Mouse (Mus musculus) hindbrain, embryonic 10.5 days (tissue): ENCODE data around the gene Adamtsl1. TPM values are rescaled to one million over a fixed set of nuclear protein-coding genes. Genes with fewer than 3 reads are reported as not detected.

ENCODE experiments used
- DNase-seq: peaks from one replicate; pipeline ENCODE4 v3.0.0-alpha.2; 2017; ENCODE audit warnings: low spot score
- H3K27ac ChIP-seq: fragments of 300-500 bp; sonication (generic); 2 replicates; pipeline ENCODE4 v1.5.1; 2016; ENCODE audit warnings: mild to moderate bottlenecking, moderate library complexity
- H3K27me3 ChIP-seq: fragments of 300-500 bp; sonication (generic); 2 replicates; pipeline ENCODE4 v1.6.1; 2016; ENCODE audit warnings: mild to moderate bottlenecking; ENCODE audit not compliant: poor library complexity, insufficient read depth, severe bottlenecking
- H3K36me3 ChIP-seq: fragments of 300-500 bp; sonication (generic); 2 replicates; pipeline ENCODE4 v1.6.1; 2016; ENCODE audit warnings: mild to moderate bottlenecking, moderate library complexity
- H3K4me1 ChIP-seq: fragments of 300-500 bp; sonication (generic); replicated peaks from 2 replicates; pipeline ENCODE4 v1.6.1; 2016; ENCODE audit warnings: mild to moderate bottlenecking
- H3K4me3 ChIP-seq: fragments of 300-500 bp; sonication (generic); 2 replicates; pipeline ENCODE4 v1.5.1; 2016; ENCODE audit warnings: mild to moderate bottlenecking, moderate library complexity
- H3K9me3 ChIP-seq: fragments of 300-500 bp; sonication (generic); 2 replicates; pipeline ENCODE4 v1.6.1; 2016; ENCODE audit warnings: mild to moderate bottlenecking, moderate library complexity
- WGBS: fragments of 180-500 bp; shearing (Covaris S2); methylation state at CpG from one replicate; pipeline ENCODE4 v1.1.7; 2016; 5-methylcytosine and 5-hydroxymethylcytosine counted together
- polyA plus RNA-seq: library from polyadenylated mRNA; unstranded; fragments of >200 nt; fragmentation: Nextera tagmentation; extraction: Ambion mirVana; gene quantifications from 2 replicates; pipeline ENCODE4 v1.2.1, GENCODE M21; 2016

Adamtsl1 gene
- polyA plus RNA-seq, 1 experiment from 2014 or later: 6.2 TPM

GRCm38 (mm10) chr4:86329481-86329880 lies 815.5 kb downstream of the Adamtsl1 start:
- Histone ChIP-seq H3K4me3 (no peak overlapping the region), H3K4me1 (0 out of 2 replicates have a peak, but pooled peaks cover 7% of the 10 kb centered on the region), H3K27me3 (no peaks in the 10 kb centered on the region), H3K27ac (no peak overlapping the region), H3K36me3 (no peaks in the 10 kb centered on the region), H3K9me3 (no peaks in the 10 kb centered on the region)
- no peak for DNase-seq
- 85% methylated on average over 1 of the region's 1 CpGs for WGBS

GRCm38 (mm10) chr4:86335861-86336415 lies 822.0 kb downstream of the Adamtsl1 start:
- WGBS: 53% methylated on average over 10 of the region's 10 CpGs
- Histone ChIP-seq H3K4me1 (no peaks in the 10 kb centered on the region), H3K4me3 (no peak overlapping the region), H3K27ac (no peak overlapping the region), H3K9me3 (no peaks in the 10 kb centered on the region), H3K27me3 (no peaks in the 10 kb centered on the region), H3K36me3 (no peaks in the 10 kb centered on the region)
- no peak for DNase-seq

GRCm38 (mm10) chr4:86337216-86337765 lies 823.3 kb downstream of the Adamtsl1 start:
- Histone ChIP-seq H3K9me3 (no peaks in the 10 kb centered on the region), H3K4me3 (no peak overlapping the region), H3K36me3 (no peaks in the 10 kb centered on the region), H3K4me1 (no peaks in the 10 kb centered on the region), H3K27me3 (no peaks in the 10 kb centered on the region), H3K27ac (no peak overlapping the region)
- DNase-seq: no peak
- WGBS: 85% methylated on average over 6 of the region's 6 CpGs

GRCm38 (mm10) chr4:86349341-86349740 lies 835.4 kb downstream of the Adamtsl1 start:
- H3K27ac ChIP-seq: no peak overlapping the region
- 89% methylated on average over 4 of the region's 4 CpGs for WGBS
- no peak overlapping the region for H3K4me3 ChIP-seq
- no peaks in the 10 kb centered on the region for H3K9me3 ChIP-seq
- no peaks in the 10 kb centered on the region for H3K27me3 ChIP-seq
- no peaks in the 10 kb centered on the region for H3K36me3 ChIP-seq
- H3K4me1 ChIP-seq: no peaks in the 10 kb centered on the region
- no peak for DNase-seq

GRCm38 (mm10) chr4:86352121-86352520 lies 838.1 kb downstream of the Adamtsl1 start:
- Histone ChIP-seq H3K9me3 (no peaks in the 10 kb centered on the region), H3K27ac (no peak overlapping the region), H3K27me3 (no peaks in the 10 kb centered on the region), H3K36me3 (no peaks in the 10 kb centered on the region), H3K4me1 (no peaks in the 10 kb centered on the region), H3K4me3 (no peak overlapping the region)
- DNase-seq: no peak
- WGBS: 82% methylated on average over 4 of the region's 4 CpGs

- Histone ChIP-seq H3K27ac (no peak overlapping the region), H3K4me1 (no peaks in the 10 kb centered on the region), H3K36me3 (no peaks in the 10 kb centered on the region), H3K4me3 (no peak overlapping the region), H3K27me3 (no peaks in the 10 kb centered on the region), H3K9me3 (no peaks in the 10 kb centered on the region)
- DNase-seq: no peak
- 94% methylated on average over 4 of the region's 4 CpGs for WGBS
These were observed 839.6 kb downstream of the Adamtsl1 start for GRCm38 (mm10) chr4:86353550-86353949.

- Histone ChIP-seq H3K36me3 (no peaks in the 10 kb centered on the region), H3K27ac (no peak overlapping the region), H3K9me3 (no peaks in the 10 kb centered on the region), H3K4me1 (no peaks in the 10 kb centered on the region), H3K27me3 (no peaks in the 10 kb centered on the region), H3K4me3 (no peak overlapping the region)
- 92% methylated on average over 5 of the region's 5 CpGs for WGBS
- no peak for DNase-seq
These were observed 845.4 kb downstream of the Adamtsl1 start for GRCm38 (mm10) chr4:86359398-86359797.

GRCm38 (mm10) chr4:86369055-86369454 lies 855.1 kb downstream of the Adamtsl1 start:
- Histone ChIP-seq H3K27me3 (no peaks in the 10 kb centered on the region), H3K27ac (no peak overlapping the region), H3K36me3 (no peaks in the 10 kb centered on the region), H3K4me1 (no peaks in the 10 kb centered on the region), H3K4me3 (no peak overlapping the region), H3K9me3 (no peaks in the 10 kb centered on the region)
- 82% methylated on average over 8 of the region's 8 CpGs for WGBS
- no peak for DNase-seq

GRCm38 (mm10) chr4:86373166-86373565 lies 859.2 kb downstream of the Adamtsl1 start:
- H3K27ac ChIP-seq: no peak overlapping the region
- DNase-seq: no peak
- H3K27me3 ChIP-seq: no peaks in the 10 kb centered on the region
- H3K36me3 ChIP-seq: no peaks in the 10 kb centered on the region
- no peak overlapping the region for H3K4me3 ChIP-seq
- no peaks in the 10 kb centered on the region for H3K4me1 ChIP-seq
- no peaks in the 10 kb centered on the region for H3K9me3 ChIP-seq
- WGBS: 83% methylated on average over 2 of the region's 2 CpGs

- DNase-seq: no peak
- H3K9me3 ChIP-seq: no peaks in the 10 kb centered on the region
- H3K36me3 ChIP-seq: no peaks in the 10 kb centered on the region
- no peak overlapping the region for H3K27ac ChIP-seq
- peaks cover 11% of the 10 kb centered on the region for H3K4me1 ChIP-seq
- WGBS: 86% methylated on average over 2 of the region's 2 CpGs
- no peak overlapping the region for H3K4me3 ChIP-seq
- H3K27me3 ChIP-seq: no peaks in the 10 kb centered on the region
These were observed 869.2 kb downstream of the Adamtsl1 start for GRCm38 (mm10) chr4:86383124-86383523.

GRCm38 (mm10) chr4:86385121-86385520 lies 871.1 kb downstream of the Adamtsl1 start:
- 90% methylated on average over 6 of the region's 6 CpGs for WGBS

GRCm38 (mm10) chr4:86388430-86388829 lies 874.5 kb downstream of the Adamtsl1 start:
- WGBS: 91% methylated on average over 5 of the region's 5 CpGs
- Histone ChIP-seq H3K4me3 (no peak overlapping the region), H3K4me1 (no peaks in the 10 kb centered on the region), H3K27ac (no peak overlapping the region), H3K36me3 (no peaks in the 10 kb centered on the region), H3K27me3 (no peaks in the 10 kb centered on the region), H3K9me3 (no peaks in the 10 kb centered on the region)
- DNase-seq: no peak

More at GRCm38 (mm10) chr4:86385121-86385520, 871.1 kb downstream of the Adamtsl1 start:
- DNase-seq: no peak
- Histone ChIP-seq H3K27me3 (no peaks in the 10 kb centered on the region), H3K4me3 (no peak overlapping the region), H3K36me3 (no peaks in the 10 kb centered on the region), H3K4me1 (0 out of 2 replicates have a peak, but pooled peaks cover 2% of the 10 kb centered on the region), H3K27ac (no peak overlapping the region), H3K9me3 (no peaks in the 10 kb centered on the region)

- H3K36me3 ChIP-seq: no peaks in the 10 kb centered on the region
- no peaks in the 10 kb centered on the region for H3K9me3 ChIP-seq
- no peaks in the 10 kb centered on the region for H3K4me1 ChIP-seq
- H3K27ac ChIP-seq: no peak overlapping the region
- H3K27me3 ChIP-seq: no peaks in the 10 kb centered on the region
- no peak overlapping the region for H3K4me3 ChIP-seq
- 72% methylated on average over 3 of the region's 3 CpGs for WGBS
- DNase-seq: no peak
These were observed 877.2 kb downstream of the Adamtsl1 start for GRCm38 (mm10) chr4:86391176-86391575.

- Histone ChIP-seq H3K27me3 (no peaks in the 10 kb centered on the region), H3K4me3 (no peak overlapping the region), H3K27ac (no peak overlapping the region), H3K9me3 (no peaks in the 10 kb centered on the region), H3K36me3 (no peaks in the 10 kb centered on the region), H3K4me1 (no peaks in the 10 kb centered on the region)
- 85% methylated on average over 6 of the region's 6 CpGs for WGBS
- no peak for DNase-seq
These were observed 881.7 kb downstream of the Adamtsl1 start for GRCm38 (mm10) chr4:86395636-86396035.
